Mouse (Mus musculus): ENCODE results near the gene Abl2. TPM values are rescaled to one million over a fixed set of nuclear protein-coding genes. Genes with fewer than 3 reads are reported as not detected.

Gene Abl2
- polyA plus RNA-seq, 1 experiment, result 17.9 TPM

DNA sequence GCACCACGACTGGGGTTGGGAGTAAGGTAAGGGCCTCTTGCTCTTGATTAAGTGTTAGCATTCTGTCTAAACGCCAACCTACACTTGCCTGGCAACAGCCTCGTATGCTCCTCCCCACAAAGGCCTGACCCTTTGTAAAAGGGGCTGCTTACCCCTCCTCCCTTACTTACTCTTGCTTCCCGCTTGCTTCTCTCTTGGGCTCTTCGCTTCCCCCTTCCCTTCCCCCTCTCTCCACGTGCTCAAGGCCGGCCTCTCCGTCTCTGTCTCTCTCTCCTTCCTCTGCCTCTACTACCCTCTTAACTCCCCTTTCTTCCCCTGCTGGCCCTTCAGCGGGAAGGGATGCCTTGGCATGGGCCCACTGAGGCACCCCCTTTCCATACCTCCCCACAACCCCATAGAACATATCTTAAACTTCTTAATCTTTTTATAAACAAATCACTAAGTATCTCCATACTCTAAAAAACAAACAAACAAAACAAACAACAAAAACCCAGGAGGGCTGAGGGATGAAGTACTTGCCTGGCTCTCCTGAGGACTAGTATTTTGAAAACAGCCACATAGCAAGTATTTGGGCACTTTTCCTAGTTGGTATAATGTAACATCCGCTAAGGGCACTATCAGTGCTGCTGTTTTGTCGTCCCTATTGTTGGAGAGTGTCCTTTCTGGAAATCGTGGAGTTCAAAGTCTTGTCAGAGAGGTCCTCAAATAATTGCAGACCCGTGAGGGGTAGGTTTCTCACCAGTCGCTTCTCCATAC is 114.3 kb downstream of the Abl2 start:
- H3K4me2 ChIP-seq (ENCODE audit: low read depth), result peak overlapping the region; percentile 94
- TF ChIP-seq USF1 (IDR thresholded peaks at IDR 0.05; ENCODE audit: low read depth), result no peak
- TF ChIP-seq MYOD1 (IDR thresholded peaks at IDR 0.05; ENCODE audit: control insufficient read depth in 1 of 3, insufficient read length in 2 of 3, low read depth in 2 of 3), result no peak
- TF ChIP-seq MAX (IDR thresholded peaks at IDR 0.05; ENCODE audit: low read depth), result no peak
- TF ChIP-seq MYOG (IDR thresholded peaks at IDR 0.05; ENCODE audit: control insufficient read depth in 1 of 3, insufficient read depth in 1 of 3, insufficient read length in 2 of 3, low read depth in 2 of 3), result no peak
- no peak for TF ChIP-seq SRF (IDR thresholded peaks at IDR 0.05; ENCODE audit: control insufficient read depth, insufficient read length, low read depth)
- TF ChIP-seq TCF12 (IDR thresholded peaks at IDR 0.05; ENCODE audit: insufficient read depth, poor library complexity, severe bottlenecking), result no peak
- TF ChIP-seq POLR2AphosphoS2 (IDR thresholded peaks at IDR 0.05; ENCODE audit: insufficient read length, low read depth), result no peak
- TF ChIP-seq E2F4 (IDR thresholded peaks at IDR 0.05; ENCODE audit: insufficient read depth), result no peak
- no peak for TF ChIP-seq CEBPB (IDR thresholded peaks at IDR 0.05; ENCODE audit: insufficient read depth, poor library complexity, severe bottlenecking)
- no peak for TF ChIP-seq REST (IDR thresholded peaks at IDR 0.05; ENCODE audit: insufficient read depth, insufficient read length)
- no peak for TF ChIP-seq TCF3 (IDR thresholded peaks at IDR 0.05; ENCODE audit: insufficient read length, low read depth)
- TF ChIP-seq POLR2A (IDR thresholded peaks at IDR 0.05; ENCODE audit: insufficient read length, low read depth), result no peak
- peaks cover 5% of the 10 kb centered on the region for H3K79me2 ChIP-seq (ENCODE audit: control insufficient read depth, insufficient read depth)
- H3K4me3 ChIP-seq, result peak overlapping the region; percentile 90
- H3ac ChIP-seq (ENCODE audit: control insufficient read depth, insufficient read length), result peak overlapping the region; percentile 42
- H3K36me3 ChIP-seq (ENCODE audit: control insufficient read depth, insufficient read depth), result peaks cover 12% of the 10 kb centered on the region
- H3K27me3 ChIP-seq (ENCODE audit: control insufficient read depth, insufficient read depth, insufficient read length), result no peaks in the 10 kb centered on the region

DNA sequence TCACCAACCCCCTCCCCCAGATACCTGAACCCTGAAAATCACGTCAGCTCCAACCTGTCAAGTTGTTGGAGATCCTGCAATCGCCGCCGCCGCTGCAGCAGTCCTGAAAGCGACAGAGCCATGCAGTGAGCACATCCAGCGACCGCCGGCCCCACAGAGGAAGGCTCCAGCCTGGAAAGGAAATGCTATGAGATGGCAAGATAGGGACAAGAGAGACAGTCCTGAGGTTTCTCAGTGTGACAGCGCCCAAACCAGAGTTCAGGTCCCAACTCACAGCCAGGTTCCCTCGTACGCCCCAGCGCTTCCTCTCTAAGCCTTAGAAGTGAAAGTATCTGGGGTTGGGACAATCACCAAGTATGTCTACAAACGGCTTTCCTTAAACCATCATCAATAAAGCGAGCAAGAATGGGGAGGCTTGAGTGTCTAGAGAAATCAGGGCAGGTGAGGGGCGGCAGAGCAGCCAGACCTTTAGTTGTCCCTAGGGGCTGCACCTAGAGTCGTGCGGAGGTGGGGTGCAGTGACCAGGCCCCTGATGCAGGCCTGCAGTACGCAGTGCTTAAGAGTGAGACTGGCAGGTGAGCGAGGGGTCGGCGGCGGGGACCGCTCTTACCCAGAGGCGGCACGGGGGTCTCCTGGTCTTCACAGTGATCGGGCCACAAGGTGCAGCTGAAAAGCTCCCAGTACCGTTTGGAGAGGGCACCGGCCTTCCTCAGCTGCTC is 115.0 kb downstream of the Abl2 start:
- peaks cover 5% of the 10 kb centered on the region for H3K79me2 ChIP-seq (ENCODE audit: control insufficient read depth, insufficient read depth)
- no peaks in the 10 kb centered on the region for H3K27me3 ChIP-seq (ENCODE audit: control insufficient read depth, insufficient read depth, insufficient read length)
- TF ChIP-seq POLR2AphosphoS2 (IDR thresholded peaks at IDR 0.05; ENCODE audit: insufficient read length, low read depth) (no peak), MYOG (IDR thresholded peaks at IDR 0.05; ENCODE audit: control insufficient read depth in 1 of 3, insufficient read depth in 1 of 3, insufficient read length in 2 of 3, low read depth in 2 of 3) (peak in 1 of 3 experiments; percentile 8), TCF12 (IDR thresholded peaks at IDR 0.05; ENCODE audit: insufficient read depth, poor library complexity, severe bottlenecking) (no peak), USF1 (IDR thresholded peaks at IDR 0.05; ENCODE audit: low read depth) (no peak), CEBPB (IDR thresholded peaks at IDR 0.05; ENCODE audit: insufficient read depth, poor library complexity, severe bottlenecking) (no peak)
- peak overlapping the region; percentile 42 for H3ac ChIP-seq (ENCODE audit: control insufficient read depth, insufficient read length)
- peaks cover 12% of the 10 kb centered on the region for H3K36me3 ChIP-seq (ENCODE audit: control insufficient read depth, insufficient read depth)
- peak overlapping the region; percentile 90 for H3K4me3 ChIP-seq
- peak overlapping the region; percentile 94 for H3K4me2 ChIP-seq (ENCODE audit: low read depth)

DNA sequence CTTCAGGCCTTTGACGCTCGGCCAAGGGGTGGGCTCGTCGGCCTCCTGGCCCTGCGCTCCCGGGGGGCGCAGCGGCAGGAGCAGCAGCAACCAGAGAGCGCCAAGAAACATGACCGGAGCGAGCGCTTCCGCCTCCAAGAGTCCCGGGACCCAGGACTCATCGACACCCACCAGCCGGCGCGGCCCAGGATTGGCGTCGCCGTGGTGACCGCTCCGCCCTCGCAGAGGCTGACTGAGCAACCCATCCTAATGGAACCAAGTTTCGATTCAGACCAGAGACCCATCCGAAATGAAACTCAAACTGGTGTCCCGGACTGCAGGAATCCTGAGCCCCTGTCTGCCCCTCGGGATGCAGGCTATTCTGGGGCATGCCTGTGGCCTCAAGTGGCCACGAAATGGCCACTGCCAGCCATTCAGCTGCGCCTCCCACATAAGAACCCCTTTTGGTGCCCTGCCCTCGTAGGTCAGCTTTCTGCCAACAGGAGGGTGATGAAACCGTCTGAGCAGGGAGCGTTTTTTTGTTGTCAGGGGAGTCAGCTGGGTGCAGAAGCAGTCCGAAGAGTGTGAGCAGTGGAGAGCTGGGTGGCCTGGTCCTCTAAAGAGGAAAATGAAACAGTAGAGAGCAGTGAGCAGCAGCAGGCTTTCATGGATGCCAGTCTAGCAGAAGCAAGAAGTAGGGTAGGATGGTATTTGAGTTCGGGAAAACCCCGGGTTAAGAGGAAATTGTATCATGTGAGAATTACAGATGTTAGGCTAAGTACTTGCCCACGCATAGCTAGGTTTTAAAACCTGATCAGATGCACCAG is 115.8 kb downstream of the Abl2 start, which contains the start of gene Tor3a:
TSS of gene Tor3a (minus strand) at position 162 of the 806 bp plus-strand sequence.
- Histone ChIP-seq H3K4me2 (ENCODE audit: low read depth) (peak within 1 kb of the TSS; percentile 94), H3ac (ENCODE audit: control insufficient read depth, insufficient read length) (peak within 1 kb of the TSS; percentile 42), H3K79me2 (ENCODE audit: control insufficient read depth, insufficient read depth) (peaks cover 5% of the 10 kb centered on the region), H3K27me3 (ENCODE audit: control insufficient read depth, insufficient read depth, insufficient read length) (no peaks in the 10 kb centered on the region), H3K36me3 (ENCODE audit: control insufficient read depth, insufficient read depth) (peaks cover 8% of the 10 kb centered on the region), H3K4me3 (peak within 1 kb of the TSS; percentile 90)
- peak; percentile 72; the same call in 1 of the 2 replicates for TF ChIP-seq CEBPB (IDR thresholded peaks at IDR 0.05; ENCODE audit: insufficient read depth, poor library complexity, severe bottlenecking)
- TF ChIP-seq TCF3 (IDR thresholded peaks at IDR 0.05; ENCODE audit: insufficient read length, low read depth), result peak; percentile 52
- no peak for TF ChIP-seq SRF (IDR thresholded peaks at IDR 0.05; ENCODE audit: control insufficient read depth, insufficient read length, low read depth)
- peak in 2 of 3 experiments; percentile 26 to 86 for TF ChIP-seq MYOD1 (IDR thresholded peaks at IDR 0.05; ENCODE audit: control insufficient read depth in 1 of 3, insufficient read length in 2 of 3, low read depth in 2 of 3)
- TF ChIP-seq MAX (IDR thresholded peaks at IDR 0.05; ENCODE audit: low read depth), result no peak
- peak; percentile 65 for TF ChIP-seq POLR2AphosphoS2 (IDR thresholded peaks at IDR 0.05; ENCODE audit: insufficient read length, low read depth)
- TF ChIP-seq REST (IDR thresholded peaks at IDR 0.05; ENCODE audit: insufficient read depth, insufficient read length), result no peak
- peak; percentile 58 for TF ChIP-seq POLR2A (IDR thresholded peaks at IDR 0.05; ENCODE audit: insufficient read length, low read depth)
- peak; percentile 56 for TF ChIP-seq TCF12 (IDR thresholded peaks at IDR 0.05; ENCODE audit: insufficient read depth, poor library complexity, severe bottlenecking)
- peak; percentile 49 to 94 (median 56) for TF ChIP-seq MYOG (IDR thresholded peaks at IDR 0.05; ENCODE audit: control insufficient read depth in 1 of 3, insufficient read depth in 1 of 3, insufficient read length in 2 of 3, low read depth in 2 of 3)
- no peak for TF ChIP-seq USF1 (IDR thresholded peaks at IDR 0.05; ENCODE audit: low read depth)

DNA sequence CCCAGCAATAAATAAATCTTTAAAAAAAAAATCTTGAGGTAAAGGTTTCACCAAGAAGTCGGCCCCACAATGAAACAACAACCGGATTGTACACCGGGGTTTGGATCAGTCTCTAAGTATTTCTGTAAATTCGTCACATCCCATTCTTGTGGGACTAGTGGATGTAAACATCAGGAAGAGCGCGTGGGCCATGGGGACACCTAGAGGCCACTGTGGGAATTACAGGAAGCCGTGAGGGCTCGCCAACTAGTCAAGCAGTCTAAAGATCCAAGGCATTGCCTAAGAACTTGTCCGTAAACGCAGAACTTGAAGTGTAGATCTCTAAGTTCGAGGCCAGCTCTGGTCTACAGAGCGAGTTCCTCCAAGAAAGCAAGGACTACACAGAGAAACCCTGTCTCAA is 117.6 kb downstream of the Abl2 start:
- Histone ChIP-seq H3K79me2 (ENCODE audit: control insufficient read depth, insufficient read depth) (no peaks in the 10 kb centered on the region), H3K36me3 (ENCODE audit: control insufficient read depth, insufficient read depth) (peaks cover 4% of the 10 kb centered on the region), H3K4me2 (ENCODE audit: low read depth) (no peak overlapping the region), H3ac (ENCODE audit: control insufficient read depth, insufficient read length) (no peak overlapping the region), H3K4me3 (no peak overlapping the region), H3K27me3 (ENCODE audit: control insufficient read depth, insufficient read depth, insufficient read length) (no peaks in the 10 kb centered on the region)
- no peak for TF ChIP-seq POLR2AphosphoS2 (IDR thresholded peaks at IDR 0.05; ENCODE audit: insufficient read length, low read depth)
- TF ChIP-seq E2F4 (IDR thresholded peaks at IDR 0.05; ENCODE audit: insufficient read depth), result no peak
- TF ChIP-seq TCF3 (IDR thresholded peaks at IDR 0.05; ENCODE audit: insufficient read length, low read depth), result no peak
- no peak for TF ChIP-seq CEBPB (IDR thresholded peaks at IDR 0.05; ENCODE audit: insufficient read depth, poor library complexity, severe bottlenecking)
- TF ChIP-seq MYOG (IDR thresholded peaks at IDR 0.05; ENCODE audit: control insufficient read depth in 1 of 3, insufficient read depth in 1 of 3, insufficient read length in 2 of 3, low read depth in 2 of 3), result no peak
- TF ChIP-seq REST (IDR thresholded peaks at IDR 0.05; ENCODE audit: insufficient read depth, insufficient read length), result no peak
- TF ChIP-seq MYOD1 (IDR thresholded peaks at IDR 0.05; ENCODE audit: control insufficient read depth in 1 of 3, insufficient read length in 2 of 3, low read depth in 2 of 3), result no peak
- no peak for TF ChIP-seq TCF12 (IDR thresholded peaks at IDR 0.05; ENCODE audit: insufficient read depth, poor library complexity, severe bottlenecking)
- no peak for TF ChIP-seq SRF (IDR thresholded peaks at IDR 0.05; ENCODE audit: control insufficient read depth, insufficient read length, low read depth)
- no peak for TF ChIP-seq MAX (IDR thresholded peaks at IDR 0.05; ENCODE audit: low read depth)
